23 mouse cellular contexts compared by ENCODE assay signal in the genomic region with DNA sequence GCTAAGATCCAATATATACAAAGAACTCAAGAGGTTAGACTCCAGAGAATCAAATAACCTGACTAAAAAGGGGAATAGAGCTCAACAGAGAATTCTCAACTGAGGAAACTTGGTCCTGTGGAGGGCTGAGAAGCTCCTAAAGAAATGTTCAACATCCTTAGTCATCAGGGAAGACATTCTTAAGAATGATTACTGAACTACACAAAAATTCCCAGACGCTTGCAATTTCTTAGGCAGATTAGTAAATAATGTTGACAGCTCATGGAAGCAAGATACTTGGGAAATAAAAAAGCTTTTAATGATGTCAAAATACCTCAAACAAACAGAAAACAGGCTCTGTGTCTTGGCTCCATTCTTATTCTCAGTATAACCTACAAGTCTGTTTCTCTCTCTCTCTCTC.
A peak's percentile ranks its signal among the peaks of the same experiment; 100 is the strongest.
DNase-seq lines count a peak whose midpoint lies in the region; ATAC-seq and TF ChIP-seq lines count a peak whose summit lies in the region.
"Had no signal": no experiment of that assay in that cellular context is flagged by ENCODE, and none has a peak within 500 bp of the region (broad histone marks: within the 10 kb centered on the region; RNA-seq: fewer than 3 reads in every experiment).

No protein-coding gene starts in this region.

- no peak overlapping the region for H3K4me3 ChIP-seq in intestine, embryonic 15.5 days (replicated peaks)
- H3K4me3 ChIP-seq in intestine, postnatal 0 days (ENCODE audit: low read depth, low read length) = no peak overlapping the region
- no peak overlapping the region for H3K4me3 ChIP-seq in embryonic fibroblast, embryonic 13.5 days (ENCODE audit: insufficient read depth, low read length)
- no peak overlapping the region for H3K4me3 ChIP-seq in hindbrain, embryonic 11.5 days (ENCODE audit: low read depth, low read length)
- H3K4me3 ChIP-seq: embryonic facial prominence, embryonic 13.5 days; embryonic facial prominence, embryonic 15.5 days; forebrain, embryonic 10.5 days; forebrain, embryonic 12.5 days had no signal

- no peaks in the 10 kb centered on the region for H3K9me3 ChIP-seq in intestine, embryonic 15.5 days
- H3K9me3 ChIP-seq in intestine, postnatal 0 days (ENCODE audit: control insufficient read depth) = no peaks in the 10 kb centered on the region
- H3K9me3 ChIP-seq in hindbrain, embryonic 11.5 days (ENCODE audit: control insufficient read depth, low read length) = no peaks in the 10 kb centered on the region
- H3K9me3 ChIP-seq: embryonic facial prominence, embryonic 13.5 days; embryonic facial prominence, embryonic 15.5 days; forebrain, embryonic 10.5 days; forebrain, embryonic 12.5 days had no signal

- ATAC-seq in intestine, embryonic 15.5 days = peak; percentile 25; the same call in 1 of the 2 replicates
- ATAC-seq in intestine, postnatal 0 days = no peak
- no peak for ATAC-seq in hindbrain, embryonic 11.5 days (ENCODE audit: low FRiP score)
- ATAC-seq: activated CD4-positive, CD25-positive, alpha-beta regulatory T cell, adult 4 months; forebrain, embryonic 14.5 days; forebrain, embryonic 16.5 days; Patski had no signal

- H3K4me1 ChIP-seq in intestine, embryonic 15.5 days (replicated peaks) = no peaks in the 10 kb centered on the region
- no peaks in the 10 kb centered on the region for H3K4me1 ChIP-seq in intestine, postnatal 0 days (replicated peaks; ENCODE audit: control insufficient read depth, insufficient read depth, low read length)
- peaks cover 9% of the 10 kb centered on the region for H3K4me1 ChIP-seq in embryonic fibroblast, embryonic 13.5 days (ENCODE audit: control insufficient read depth, insufficient read depth, low read length)
- H3K4me1 ChIP-seq in hindbrain, embryonic 11.5 days (replicated peaks; ENCODE audit: control insufficient read depth, insufficient read depth, low read length) = no peaks in the 10 kb centered on the region
- H3K4me1 ChIP-seq: embryonic facial prominence, embryonic 13.5 days; embryonic facial prominence, embryonic 15.5 days; forebrain, embryonic 12.5 days had no signal

- DNase-seq in 3T3-L1 (ENCODE audit: low read depth, low spot score) = peak; percentile 56
- no peak for DNase-seq in hindbrain, embryonic 11.5 days (ENCODE audit: low spot score)
- no peak for DNase-seq in spleen, postnatal 4 days (ENCODE audit: low spot score in 2 of 2)
- DNase-seq: adrenal gland, adult 8-10 months; adrenal gland, postnatal 14 days; adrenal gland, postnatal 36 days; cerebellum, adult 11-12 months; cerebellum, adult 2 months; cerebellum, adult 9-10 months; cerebellum, postnatal 10 days; cerebellum, postnatal 25 days; embryo, embryonic 11 days had no signal

- H3K27me3 ChIP-seq in intestine, embryonic 15.5 days (replicated peaks) = no peaks in the 10 kb centered on the region
- H3K27me3 ChIP-seq in intestine, postnatal 0 days (replicated peaks; ENCODE audit: control insufficient read depth, insufficient read depth, low read length) = no peaks in the 10 kb centered on the region
- H3K27me3 ChIP-seq in hindbrain, embryonic 11.5 days (ENCODE audit: control insufficient read depth, insufficient read depth, low read length) = no peaks in the 10 kb centered on the region
- H3K27me3 ChIP-seq: embryonic facial prominence, embryonic 13.5 days; embryonic facial prominence, embryonic 15.5 days; forebrain, embryonic 12.5 days had no signal

- no peak for TF ChIP-seq CTCF in intestine, postnatal 0 days (IDR thresholded peaks at IDR 0.05; ENCODE audit: low read depth)
- TF ChIP-seq CTCF in embryonic fibroblast, embryonic 13.5 days (IDR thresholded peaks at IDR 0.05; ENCODE audit: borderline replicate concordance, insufficient read depth, low read length) = no peak

- WGBS in intestine, embryonic 15.5 days = 43% methylated on average over 1 of the region's 1 CpGs
- WGBS in intestine, postnatal 0 days = 76% methylated on average over 1 of the region's 1 CpGs
- 89% methylated on average over 1 of the region's 1 CpGs for WGBS in hindbrain, embryonic 11.5 days

- H3K9ac ChIP-seq in intestine, embryonic 15.5 days = no peak overlapping the region
- no peak overlapping the region for H3K9ac ChIP-seq in intestine, postnatal 0 days (ENCODE audit: low read depth, low read length)
- no peak overlapping the region for H3K9ac ChIP-seq in hindbrain, embryonic 11.5 days (ENCODE audit: low read depth, low read length)
- H3K9ac ChIP-seq: embryonic facial prominence, embryonic 13.5 days; embryonic facial prominence, embryonic 15.5 days; forebrain, embryonic 12.5 days had no signal

- H3K27ac ChIP-seq in intestine, embryonic 15.5 days = no peak overlapping the region
- H3K27ac ChIP-seq in intestine, postnatal 0 days (ENCODE audit: low read depth, low read length) = no peak overlapping the region
- H3K27ac ChIP-seq in embryonic fibroblast, embryonic 13.5 days (ENCODE audit: insufficient read depth, low read length) = peak overlapping the region; percentile 73
- no peak overlapping the region for H3K27ac ChIP-seq in hindbrain, embryonic 11.5 days (ENCODE audit: low read depth, low read length)
- H3K27ac ChIP-seq: embryonic facial prominence, embryonic 13.5 days; embryonic facial prominence, embryonic 15.5 days; forebrain, embryonic 10.5 days; forebrain, embryonic 12.5 days had no signal

- TF ChIP-seq POLR2A in embryonic fibroblast, embryonic 13.5 days (IDR thresholded peaks at IDR 0.05; ENCODE audit: low read depth, low read length) = no peak

- no peak overlapping the region for H3K4me2 ChIP-seq in intestine, embryonic 15.5 days (replicated peaks)
- H3K4me2 ChIP-seq in intestine, postnatal 0 days (replicated peaks; ENCODE audit: low read depth) = no peak overlapping the region
- H3K4me2 ChIP-seq in hindbrain, embryonic 11.5 days (replicated peaks; ENCODE audit: low read depth, low read length) = no peak overlapping the region
- H3K4me2 ChIP-seq: embryonic facial prominence, embryonic 13.5 days; embryonic facial prominence, embryonic 15.5 days; forebrain, embryonic 12.5 days had no signal

- H3K36me3 ChIP-seq in intestine, embryonic 15.5 days = no peaks in the 10 kb centered on the region
- no peaks in the 10 kb centered on the region for H3K36me3 ChIP-seq in intestine, postnatal 0 days (ENCODE audit: control insufficient read depth, insufficient read depth)
- no peaks in the 10 kb centered on the region for H3K36me3 ChIP-seq in hindbrain, embryonic 11.5 days (ENCODE audit: control insufficient read depth, insufficient read depth, low read length)
- H3K36me3 ChIP-seq: embryonic facial prominence, embryonic 13.5 days; embryonic facial prominence, embryonic 15.5 days; forebrain, embryonic 10.5 days; forebrain, embryonic 12.5 days had no signal
